Mouse (Mus musculus): ENCODE measurements around the gene Fgfr2. TPM values are rescaled to one million over a fixed set of nuclear protein-coding genes. Genes with fewer than 3 reads are reported as not detected.

The Fgfr2 gene
- polyA plus RNA-seq, 1 experiment from 2014 or later: 17.2 TPM

DNA sequence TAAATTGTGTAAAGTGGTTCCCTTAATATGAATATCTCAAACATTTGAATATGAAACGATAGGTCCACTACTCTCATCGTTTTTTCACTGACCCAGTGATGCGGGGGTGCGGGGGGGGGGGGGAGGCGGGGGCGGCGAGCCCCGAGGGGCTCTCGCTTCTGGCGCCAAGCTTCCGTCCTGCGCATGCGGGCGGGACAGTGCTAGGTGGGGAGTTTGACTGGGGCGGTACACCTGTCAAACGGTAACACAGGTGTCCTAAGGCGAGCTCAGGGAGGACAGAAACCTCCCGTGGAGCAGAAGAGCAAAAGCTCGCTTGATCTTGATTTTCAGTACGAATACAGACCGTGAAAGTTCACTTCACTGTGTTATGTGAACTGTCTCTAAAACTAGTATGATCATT, 2288.9 kb downstream of the Fgfr2 start:
- Histone ChIP-seq H3K27ac (no peak overlapping the region), H3K36me3 (no peaks in the 10 kb centered on the region), H3K4me1 (replicated peaks) (peaks cover 33% of the 10 kb centered on the region), H3K4me2 (no peak overlapping the region), H3K9me3 (replicated peaks) (no peaks in the 10 kb centered on the region), H3K27me3 (peaks cover 8% of the 10 kb centered on the region; the same call in 1 of the 2 replicates), H3K4me3 (no peak overlapping the region), H3K9ac (no peak overlapping the region)
- ATAC-seq (replicated peaks; ENCODE audit: insufficient number of reproducible peaks, insufficient read depth, low FRiP score, low read depth): peak; percentile 97
- WGBS: 30% methylated on average over 21 of the region's 21 CpGs

DNA sequence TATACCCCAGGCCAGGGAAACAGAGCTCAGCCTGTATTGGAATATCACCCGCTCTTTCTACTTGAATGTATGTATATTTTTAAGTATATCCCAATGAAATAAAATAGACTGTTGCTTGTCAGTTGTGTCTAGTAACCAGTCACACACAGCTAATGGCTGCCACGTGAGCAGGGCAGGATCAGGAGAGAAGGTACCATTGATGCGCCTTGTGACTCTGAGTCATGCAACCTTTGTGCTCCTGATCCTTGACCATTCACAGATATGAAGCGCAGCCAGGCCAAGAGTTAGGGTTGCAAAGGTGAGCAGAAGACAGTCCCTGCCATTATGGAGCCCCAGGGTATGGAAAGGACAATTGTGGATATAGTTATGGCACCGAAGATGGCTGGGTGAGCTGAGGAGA, 2291.6 kb downstream of the Fgfr2 start:
- 87% methylated on average over 5 of the region's 5 CpGs for WGBS
- Histone ChIP-seq H3K36me3 (no peaks in the 10 kb centered on the region), H3K4me1 (replicated peaks) (peaks cover 19% of the 10 kb centered on the region), H3K27ac (no peak overlapping the region), H3K9me3 (replicated peaks) (no peaks in the 10 kb centered on the region), H3K9ac (no peak overlapping the region), H3K27me3 (peaks cover 8% of the 10 kb centered on the region; the same call in 1 of the 2 replicates), H3K4me3 (no peak overlapping the region), H3K4me2 (no peak overlapping the region)
- no peak for ATAC-seq (replicated peaks; ENCODE audit: insufficient number of reproducible peaks, insufficient read depth, low FRiP score, low read depth)

DNA sequence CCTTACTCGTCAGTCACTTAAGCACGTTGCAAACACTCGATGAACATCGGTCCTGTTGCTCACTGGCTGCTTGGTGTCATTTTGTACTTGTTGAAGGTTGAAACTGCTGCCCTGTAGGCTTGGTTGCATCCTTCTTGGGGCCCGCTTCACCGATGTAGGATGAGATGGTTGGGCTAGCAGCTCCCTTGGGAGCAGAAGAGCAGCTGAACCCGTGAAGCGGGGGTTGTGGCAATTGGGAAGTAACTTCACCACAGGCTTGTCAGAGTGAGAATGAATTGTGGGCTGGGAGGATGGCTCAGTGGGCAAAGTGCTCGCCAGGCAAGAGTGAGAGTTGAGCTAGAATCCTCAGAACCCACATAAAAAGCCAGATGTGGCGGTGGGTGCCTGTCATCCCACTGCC, 2294.7 kb downstream of the Fgfr2 start:
- H3K27ac ChIP-seq: no peak overlapping the region
- H3K9ac ChIP-seq: no peak overlapping the region
- no peak for ATAC-seq (replicated peaks; ENCODE audit: insufficient number of reproducible peaks, insufficient read depth, low FRiP score, low read depth)
- no peak overlapping the region for H3K4me2 ChIP-seq
- H3K4me3 ChIP-seq: no peak overlapping the region
- H3K27me3 ChIP-seq: 0 out of 2 replicates have a peak, but pooled peaks cover 4% of the 10 kb centered on the region
- no peaks in the 10 kb centered on the region for H3K36me3 ChIP-seq
- H3K4me1 ChIP-seq (replicated peaks): peaks cover 16% of the 10 kb centered on the region
- WGBS: 77% methylated on average over 10 of the region's 10 CpGs
- H3K9me3 ChIP-seq (replicated peaks): no peaks in the 10 kb centered on the region

- Histone ChIP-seq H3K4me3 (no peak overlapping the region), H3K4me1 (replicated peaks) (peaks cover 16% of the 10 kb centered on the region), H3K4me2 (no peak overlapping the region), H3K27me3 (peaks cover 4% of the 10 kb centered on the region; the same call in 1 of the 2 replicates), H3K36me3 (no peaks in the 10 kb centered on the region), H3K9me3 (replicated peaks) (no peaks in the 10 kb centered on the region), H3K9ac (no peak overlapping the region), H3K27ac (no peak overlapping the region)
- 86% methylated on average over 9 of the region's 9 CpGs for WGBS
- no peak for ATAC-seq (replicated peaks; ENCODE audit: insufficient number of reproducible peaks, insufficient read depth, low FRiP score, low read depth)
These were observed 2295.2 kb downstream of the Fgfr2 start for GRCm38 (mm10) chr7:130827844-130828403.

DNA sequence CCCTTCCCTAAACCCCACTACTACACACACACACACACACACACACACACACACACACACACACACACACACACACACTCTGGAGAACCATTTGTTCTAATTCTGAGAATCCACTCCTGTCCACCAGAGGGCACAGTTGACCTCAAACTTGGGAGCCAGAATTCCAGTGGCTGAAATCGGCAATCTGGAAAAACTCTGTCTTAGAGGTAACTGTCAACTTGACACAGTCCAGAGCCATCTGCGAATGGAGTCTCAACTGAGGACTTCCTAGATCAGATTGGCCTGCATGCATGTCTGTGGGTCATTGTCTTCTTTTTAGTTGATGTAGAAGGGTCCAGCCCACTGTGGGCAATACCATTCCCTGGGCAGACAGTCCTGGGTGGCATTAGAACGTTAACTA, 2295.7 kb downstream of the Fgfr2 start:
- peaks cover 16% of the 10 kb centered on the region for H3K4me1 ChIP-seq (replicated peaks)
- no peak overlapping the region for H3K9ac ChIP-seq
- H3K36me3 ChIP-seq: no peaks in the 10 kb centered on the region
- peaks cover 4% of the 10 kb centered on the region; the same call in 1 of the 2 replicates for H3K27me3 ChIP-seq
- no peak overlapping the region for H3K27ac ChIP-seq
- H3K4me2 ChIP-seq: no peak overlapping the region
- no peaks in the 10 kb centered on the region for H3K9me3 ChIP-seq (replicated peaks)
- WGBS: 36% methylated on average over 3 of the region's 3 CpGs
- no peak overlapping the region for H3K4me3 ChIP-seq
- ATAC-seq (replicated peaks; ENCODE audit: insufficient number of reproducible peaks, insufficient read depth, low FRiP score, low read depth): no peak

DNA sequence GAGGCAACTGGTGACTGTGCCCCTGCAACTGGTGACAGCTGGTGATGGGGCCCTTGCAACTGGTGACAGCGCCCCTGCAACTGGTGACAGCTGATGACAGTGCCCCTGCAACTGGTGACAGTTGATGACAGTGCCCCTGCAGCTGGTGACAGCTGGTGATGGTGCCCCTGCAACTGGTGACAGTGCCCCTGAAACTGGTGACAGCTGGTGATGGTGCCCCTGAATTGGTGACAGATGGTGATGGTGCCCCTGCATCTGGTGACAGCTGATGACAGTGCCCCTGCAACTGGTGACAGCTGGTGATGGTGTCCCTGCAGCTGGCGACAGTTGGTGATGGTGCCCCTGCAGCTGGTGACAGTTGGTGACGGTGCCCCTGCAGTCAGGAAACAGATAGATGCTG, 2296.8 kb downstream of the Fgfr2 start:
- Histone ChIP-seq H3K4me3 (no peak overlapping the region), H3K36me3 (no peaks in the 10 kb centered on the region), H3K9me3 (replicated peaks) (no peaks in the 10 kb centered on the region), H3K4me2 (no peak overlapping the region), H3K4me1 (replicated peaks) (peaks cover 16% of the 10 kb centered on the region), H3K27me3 (peaks cover 4% of the 10 kb centered on the region; the same call in 1 of the 2 replicates), H3K9ac (no peak overlapping the region), H3K27ac (no peak overlapping the region)
- WGBS: 75% methylated on average over 3 of the region's 3 CpGs
- no peak for ATAC-seq (replicated peaks; ENCODE audit: insufficient number of reproducible peaks, insufficient read depth, low FRiP score, low read depth)

DNA sequence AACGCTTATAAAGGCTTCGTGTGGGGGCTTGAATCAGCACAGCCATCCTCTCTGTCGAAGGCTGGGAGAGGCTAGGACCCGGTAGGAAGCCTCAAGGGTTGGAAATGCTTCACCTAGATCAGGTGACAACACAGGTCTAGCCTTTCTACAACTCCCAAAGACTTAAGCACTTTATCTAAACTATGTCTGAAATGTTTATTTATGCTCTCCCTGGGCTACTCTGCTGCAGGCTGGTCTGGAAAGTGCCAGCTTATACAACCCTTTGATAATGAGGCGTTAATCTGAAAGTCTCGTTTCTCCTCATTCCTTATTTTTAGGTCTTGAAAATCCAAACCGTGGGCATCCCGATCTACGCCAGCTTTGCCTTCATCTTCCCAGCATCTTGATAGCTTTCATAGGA, 2299.2 kb downstream of the Fgfr2 start:
- WGBS: 28% methylated on average over 9 of the region's 9 CpGs
- ATAC-seq (replicated peaks; ENCODE audit: insufficient number of reproducible peaks, insufficient read depth, low FRiP score, low read depth): no peak

GRCm38 (mm10) chr7:130819624-130820023, 2303.5 kb downstream of the Fgfr2 start:
- Histone ChIP-seq H3K4me1 (replicated peaks) (peaks cover 25% of the 10 kb centered on the region), H3K4me3 (no peak overlapping the region), H3K27ac (no peak overlapping the region), H3K9ac (no peak overlapping the region), H3K27me3 (peaks cover 4% of the 10 kb centered on the region; the same call in 1 of the 2 replicates), H3K9me3 (replicated peaks) (no peaks in the 10 kb centered on the region), H3K36me3 (no peaks in the 10 kb centered on the region), H3K4me2 (no peak overlapping the region)
- 48% methylated on average over 10 of the region's 10 CpGs for WGBS
- ATAC-seq (replicated peaks; ENCODE audit: insufficient number of reproducible peaks, insufficient read depth, low FRiP score, low read depth): no peak

More for the DNA sequence above, 2299.2 kb downstream of the Fgfr2 start:
- H3K9me3 ChIP-seq (replicated peaks): no peaks in the 10 kb centered on the region
- H3K27ac ChIP-seq: no peak overlapping the region
- no peaks in the 10 kb centered on the region for H3K36me3 ChIP-seq
- H3K9ac ChIP-seq: no peak overlapping the region
- peaks cover 4% of the 10 kb centered on the region; the same call in 1 of the 2 replicates for H3K27me3 ChIP-seq
- H3K4me3 ChIP-seq: no peak overlapping the region
- H3K4me2 ChIP-seq: 0 out of 2 replicates have a peak overlapping the region, but pooled peaks have one; percentile 12
- H3K4me1 ChIP-seq (replicated peaks): peaks cover 23% of the 10 kb centered on the region

- H3K9me3 ChIP-seq (replicated peaks): no peaks in the 10 kb centered on the region
- no peaks in the 10 kb centered on the region for H3K36me3 ChIP-seq
- no peak overlapping the region for H3K27ac ChIP-seq
- no peak overlapping the region for H3K9ac ChIP-seq
- ATAC-seq (replicated peaks; ENCODE audit: insufficient number of reproducible peaks, insufficient read depth, low FRiP score, low read depth): no peak
- WGBS: 47% methylated on average over 5 of the region's 5 CpGs
- H3K4me2 ChIP-seq: no peak overlapping the region
- no peak overlapping the region for H3K4me3 ChIP-seq
- H3K27me3 ChIP-seq: peaks cover 4% of the 10 kb centered on the region; the same call in 1 of the 2 replicates
- H3K4me1 ChIP-seq (replicated peaks): peaks cover 17% of the 10 kb centered on the region
These were observed 2304.3 kb downstream of the Fgfr2 start for GRCm38 (mm10) chr7:130818813-130819212.

DNA sequence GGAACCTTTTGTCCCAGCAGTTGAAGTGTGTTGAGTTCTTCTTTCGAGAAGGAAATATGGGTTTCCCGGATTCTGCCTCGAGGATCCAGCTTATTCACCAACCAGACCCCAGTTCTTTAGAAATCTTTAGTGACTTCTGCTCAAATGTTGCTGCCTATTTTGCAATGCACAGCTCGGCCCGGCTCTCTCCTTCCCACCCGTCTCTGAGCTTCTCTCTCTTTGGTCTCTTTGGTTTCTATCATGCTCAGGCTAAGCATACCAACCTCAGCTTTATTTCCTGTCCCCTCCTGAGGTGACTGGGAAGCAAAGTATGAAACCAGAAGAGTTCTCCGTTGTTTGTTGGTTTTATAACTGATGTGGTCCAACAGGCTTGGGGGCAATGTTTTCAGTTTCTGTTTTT, 2306.9 kb downstream of the Fgfr2 start:
- H3K4me1 ChIP-seq (replicated peaks): peaks cover 15% of the 10 kb centered on the region
- H3K4me3 ChIP-seq: no peak overlapping the region
- no peaks in the 10 kb centered on the region for H3K36me3 ChIP-seq
- no peaks in the 10 kb centered on the region for H3K9me3 ChIP-seq (replicated peaks)
- no peaks in the 10 kb centered on the region for H3K27me3 ChIP-seq
- H3K4me2 ChIP-seq: no peak overlapping the region
- no peak overlapping the region for H3K27ac ChIP-seq
- no peak overlapping the region for H3K9ac ChIP-seq
- WGBS: 83% methylated on average over 7 of the region's 7 CpGs
- no peak for ATAC-seq (replicated peaks; ENCODE audit: insufficient number of reproducible peaks, insufficient read depth, low FRiP score, low read depth)

DNA sequence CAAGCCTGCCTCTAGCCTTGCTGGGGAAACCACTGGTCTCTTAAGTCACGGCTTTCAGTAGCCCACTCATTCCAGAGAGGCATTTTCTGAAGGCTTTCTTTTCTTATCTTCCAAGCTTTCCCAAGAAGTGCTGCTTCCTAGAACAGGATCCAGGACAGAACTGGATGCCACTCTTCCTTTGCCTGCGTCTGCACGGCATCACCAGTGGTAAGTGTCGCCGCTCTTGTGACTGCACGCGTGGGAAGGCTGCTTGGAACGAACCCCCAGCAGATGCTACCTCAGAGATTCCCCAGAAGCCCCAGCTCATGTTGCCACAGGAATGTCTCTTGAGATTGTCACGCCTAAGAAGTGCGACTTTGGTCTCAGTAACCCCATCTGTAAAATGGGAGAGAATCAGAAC, 2307.5 kb downstream of the Fgfr2 start:
- Histone ChIP-seq H3K9me3 (replicated peaks) (no peaks in the 10 kb centered on the region), H3K4me3 (no peak overlapping the region), H3K27ac (no peak overlapping the region), H3K4me1 (replicated peaks) (peaks cover 15% of the 10 kb centered on the region), H3K36me3 (no peaks in the 10 kb centered on the region), H3K27me3 (no peaks in the 10 kb centered on the region), H3K9ac (no peak overlapping the region), H3K4me2 (no peak overlapping the region)
- no peak for ATAC-seq (replicated peaks; ENCODE audit: insufficient number of reproducible peaks, insufficient read depth, low FRiP score, low read depth)
- 89% methylated on average over 10 of the region's 10 CpGs for WGBS

DNA sequence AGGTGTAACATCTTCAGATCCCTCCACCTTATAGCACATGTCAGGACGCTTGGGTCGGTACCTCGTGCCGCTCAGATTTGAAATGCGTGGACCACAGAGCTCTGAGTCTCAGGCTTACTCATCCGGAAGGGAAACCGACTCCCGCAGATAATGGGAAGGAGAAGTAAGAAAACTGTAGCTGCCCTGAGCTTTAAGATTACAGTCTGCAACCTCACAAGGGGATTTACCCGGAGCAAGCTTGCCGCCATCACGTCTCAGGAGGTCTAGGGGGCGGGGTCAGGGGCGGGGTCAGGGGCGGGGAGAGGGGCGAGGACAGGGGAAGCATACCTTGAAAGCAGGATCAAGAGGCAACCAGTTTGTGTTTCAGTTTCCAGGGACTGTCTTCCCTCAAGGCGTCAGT, 2310.7 kb downstream of the Fgfr2 start:
- H3K4me1 ChIP-seq (replicated peaks): peaks cover 10% of the 10 kb centered on the region
- H3K27ac ChIP-seq: no peak overlapping the region
- no peaks in the 10 kb centered on the region for H3K36me3 ChIP-seq
- no peak for ATAC-seq (replicated peaks; ENCODE audit: insufficient number of reproducible peaks, insufficient read depth, low FRiP score, low read depth)
- H3K4me3 ChIP-seq: no peak overlapping the region
- no peaks in the 10 kb centered on the region for H3K27me3 ChIP-seq
- H3K9ac ChIP-seq: no peak overlapping the region
- 40% methylated on average over 16 of the region's 16 CpGs for WGBS
- H3K9me3 ChIP-seq (replicated peaks): no peaks in the 10 kb centered on the region
- no peak overlapping the region for H3K4me2 ChIP-seq
